ENCODE assay signal across 7 mouse cellular contexts in genomic region chr12:116484991-116485390, GRCm38 (mm10). TPM values are rescaled to one million over a fixed set of nuclear protein-coding genes. Genes with fewer than 3 reads are reported as not detected.
DNase-seq lines count a peak whose midpoint lies in the region; ATAC-seq and TF ChIP-seq lines count a peak whose summit lies in the region.

No protein-coding gene starts in this region.

- no peak overlapping the region for H3K27ac ChIP-seq in liver, embryonic 12.5 days
- H3K27ac ChIP-seq in liver, postnatal 0 days (ENCODE audit: low read depth) = no peak overlapping the region
- H3K27ac ChIP-seq in forebrain, embryonic 14.5 days (ENCODE audit: low read depth, low read length) = no peak overlapping the region
- no peak overlapping the region for H3K27ac ChIP-seq in limb, embryonic 11.5 days (replicated peaks; ENCODE audit: low read depth, low read length)
- H3K27ac ChIP-seq in stomach, embryonic 14.5 days (ENCODE audit: low read length) = no peak overlapping the region

- no peak overlapping the region for H3K9ac ChIP-seq in liver, embryonic 12.5 days
- no peak overlapping the region for H3K9ac ChIP-seq in liver, postnatal 0 days (replicated peaks)
- peak overlapping the region; percentile 76; the same call in 1 of the 2 replicates for H3K9ac ChIP-seq in forebrain, embryonic 14.5 days (ENCODE audit: low read length)
- H3K9ac ChIP-seq in limb, embryonic 11.5 days (ENCODE audit: low read length) = no peak overlapping the region
- no peak overlapping the region for H3K9ac ChIP-seq in stomach, embryonic 14.5 days (replicated peaks; ENCODE audit: low read depth, low read length)

- peaks cover 75% of the 10 kb centered on the region for H3K27me3 ChIP-seq in liver, embryonic 12.5 days (replicated peaks)
- peaks cover 34% of the 10 kb centered on the region for H3K27me3 ChIP-seq in liver, postnatal 0 days (ENCODE audit: insufficient read depth, low read length)
- H3K27me3 ChIP-seq in forebrain, embryonic 14.5 days (replicated peaks; ENCODE audit: control insufficient read depth, insufficient read depth, low read length) = no peaks in the 10 kb centered on the region
- peaks cover 10% of the 10 kb centered on the region; the same call in 1 of the 2 replicates for H3K27me3 ChIP-seq in limb, embryonic 11.5 days (ENCODE audit: control insufficient read depth, insufficient read depth, low read length)
- no peaks in the 10 kb centered on the region; the same call in 1 of the 2 replicates for H3K27me3 ChIP-seq in stomach, embryonic 14.5 days (ENCODE audit: control insufficient read depth, insufficient read depth, low read length)

- intact Hi-C loops in left cerebral cortex, postnatal 14 days (cut with DNase I) = loop anchor here (5.0 kb wide), 3 partner anchors 78 to 137 kb away; partner anchors contain the start of gene Ncapg2

- H3K4me1 ChIP-seq in liver, embryonic 12.5 days = peaks cover 7% of the 10 kb centered on the region
- peaks cover 8% of the 10 kb centered on the region; the same call in 1 of the 2 replicates for H3K4me1 ChIP-seq in liver, postnatal 0 days (ENCODE audit: insufficient read depth)
- H3K4me1 ChIP-seq in forebrain, embryonic 14.5 days (ENCODE audit: control insufficient read depth, insufficient read depth, low read length) = peaks cover 5% of the 10 kb centered on the region
- H3K4me1 ChIP-seq in limb, embryonic 11.5 days (ENCODE audit: control insufficient read depth, insufficient read depth, low read length) = peaks cover 2% of the 10 kb centered on the region; the same call in 1 of the 2 replicates
- H3K4me1 ChIP-seq in stomach, embryonic 14.5 days (ENCODE audit: control insufficient read depth, insufficient read depth, low read length) = peaks cover 6% of the 10 kb centered on the region; the same call in 1 of the 2 replicates

- H3K4me2 ChIP-seq in liver, embryonic 12.5 days = 0 out of 2 replicates have a peak overlapping the region, but pooled peaks have one; percentile 84
- H3K4me2 ChIP-seq in liver, postnatal 0 days (ENCODE audit: low read depth, low read length) = no peak overlapping the region
- peak overlapping the region; percentile 90 for H3K4me2 ChIP-seq in forebrain, embryonic 14.5 days (ENCODE audit: low read length)
- H3K4me2 ChIP-seq in limb, embryonic 11.5 days (ENCODE audit: low read depth, severe bottlenecking) = no peak overlapping the region
- peak overlapping the region; percentile 96 for H3K4me2 ChIP-seq in stomach, embryonic 14.5 days (replicated peaks; ENCODE audit: low read depth, low read length)

- no peak for DNase-seq in liver, postnatal 0 days
- no peak for DNase-seq in forebrain, embryonic 14.5 days (ENCODE audit: low spot score)
- DNase-seq in limb, embryonic 11.5 days (ENCODE audit: low spot score) = no peak
- no peak for DNase-seq in left cerebral cortex, postnatal 14 days (ENCODE audit: low spot score in 2 of 2)
- DNase-seq in adrenal gland, adult 8-10 months = no peak

- no peak for TF ChIP-seq EP300 in liver, postnatal 0 days (IDR thresholded peaks at IDR 0.05; ENCODE audit: low read depth)

- TF ChIP-seq CTCF in liver, postnatal 0 days (IDR thresholded peaks at IDR 0.05; ENCODE audit: low read depth) = no peak

- ATAC-seq in liver, embryonic 12.5 days = no peak
- no peak for ATAC-seq in liver, postnatal 0 days
- no peak; the same call in 1 of the 2 replicates for ATAC-seq in forebrain, embryonic 14.5 days
- ATAC-seq in limb, embryonic 11.5 days (ENCODE audit: insufficient number of reproducible peaks, low FRiP score, low TSS enrichment, low read depth) = 0 out of 2 replicates have a peak, but pooled peaks have one; percentile 33
- ATAC-seq in stomach, embryonic 14.5 days (ENCODE audit: insufficient number of reproducible peaks, insufficient read depth, low FRiP score, low read depth) = no peak

- H3K36me3 ChIP-seq in liver, embryonic 12.5 days = no peaks in the 10 kb centered on the region
- no peaks in the 10 kb centered on the region for H3K36me3 ChIP-seq in liver, postnatal 0 days (replicated peaks; ENCODE audit: insufficient read depth, low read length)
- no peaks in the 10 kb centered on the region for H3K36me3 ChIP-seq in forebrain, embryonic 14.5 days (ENCODE audit: control insufficient read depth, insufficient read depth, low read length)
- H3K36me3 ChIP-seq in limb, embryonic 11.5 days (ENCODE audit: control insufficient read depth, insufficient read depth, low read length) = no peaks in the 10 kb centered on the region
- H3K36me3 ChIP-seq in stomach, embryonic 14.5 days (ENCODE audit: control insufficient read depth, insufficient read depth, low read length) = no peaks in the 10 kb centered on the region

- no peak overlapping the region; the same call in 1 of the 2 replicates for H3K4me3 ChIP-seq in liver, embryonic 12.5 days
- H3K4me3 ChIP-seq in liver, postnatal 0 days (ENCODE audit: low read depth, low read length) = no peak overlapping the region
- peak overlapping the region; percentile 69 for H3K4me3 ChIP-seq in forebrain, embryonic 14.5 days (ENCODE audit: low read depth, low read length)
- no peak overlapping the region for H3K4me3 ChIP-seq in limb, embryonic 11.5 days (ENCODE audit: low read depth, low read length)
- peak overlapping the region; percentile 49; the same call in 1 of the 2 replicates for H3K4me3 ChIP-seq in stomach, embryonic 14.5 days (ENCODE audit: low read depth, low read length)

- H3K9me3 ChIP-seq in liver, embryonic 12.5 days (replicated peaks) = no peaks in the 10 kb centered on the region
- H3K9me3 ChIP-seq in liver, postnatal 0 days (ENCODE audit: low read length) = no peaks in the 10 kb centered on the region
- H3K9me3 ChIP-seq in forebrain, embryonic 14.5 days (replicated peaks; ENCODE audit: control insufficient read depth, low read length) = no peaks in the 10 kb centered on the region
- no peaks in the 10 kb centered on the region for H3K9me3 ChIP-seq in limb, embryonic 11.5 days (ENCODE audit: control insufficient read depth, low read length)
- no peaks in the 10 kb centered on the region for H3K9me3 ChIP-seq in stomach, embryonic 14.5 days (ENCODE audit: control insufficient read depth, low read depth, low read length)

- 61% methylated on average over 8 of the region's 8 CpGs for WGBS in liver, embryonic 12.5 days (ENCODE audit: insufficient replicate concordance)
- 61% methylated on average over 8 of the region's 8 CpGs for WGBS in liver, postnatal 0 days (ENCODE audit: insufficient replicate concordance)
- WGBS in forebrain, embryonic 14.5 days = 77% methylated on average over 8 of the region's 8 CpGs
- 80% methylated on average over 8 of the region's 8 CpGs for WGBS in limb, embryonic 11.5 days
- WGBS in stomach, embryonic 14.5 days = 75% methylated on average over 8 of the region's 8 CpGs

RNA-seq across cellular contexts. Expression of gene Ptprn2, which starts 0.5 kb away (rescaled TPM):
- 0.05 TPM in 1 of 2 replicates, not detected in the other for polyA plus RNA-seq in liver, embryonic 12.5 days (2016; fragmentation: Nextera tagmentation; extraction: Ambion mirVana)
- polyA plus RNA-seq in liver, postnatal 0 days (2015; fragmentation: Nextera tagmentation; extraction: Ambion mirVana) = 0.14 TPM in 1 of 2 replicates, not detected in the other
- polyA plus RNA-seq in forebrain, embryonic 14.5 days (2014; fragmentation: Nextera tagmentation; extraction: Ambion mirVana) = 4.1 and 7.3 TPM in 2 replicates
- polyA plus RNA-seq in limb, embryonic 11.5 days (2014; fragmentation: Nextera tagmentation; extraction: Ambion mirVana) = 0.11 TPM in 1 of 2 replicates, not detected in the other
- polyA plus RNA-seq in stomach, embryonic 14.5 days (2014; fragmentation: Nextera tagmentation; extraction: Ambion mirVana) = 2.2 and 3.3 TPM in 2 replicates
- total RNA-seq in left cerebral cortex, postnatal 14 days (2021) = 100 to 1,000 TPM; 383 to 385 TPM
- total RNA-seq in adrenal gland, adult 8-10 months (2022) = 10 to 100 TPM; 24.1 to 40.1 (median 28.9) TPM

Comparison
In these comparisons a context has a peak if more than half of its experiments do, and no peak if none do; other contexts are left out.
1. H3K4me2 ChIP-seq: peak in liver, embryonic 12.5 days (single experiment), forebrain, embryonic 14.5 days (single experiment) and stomach, embryonic 14.5 days (single experiment); none in liver, postnatal 0 days (single experiment) and limb, embryonic 11.5 days (single experiment).
2. H3K4me3 ChIP-seq: peak in forebrain, embryonic 14.5 days (single experiment) and stomach, embryonic 14.5 days (single experiment); none in liver, embryonic 12.5 days (single experiment), liver, postnatal 0 days (single experiment) and limb, embryonic 11.5 days (single experiment).